Mouse (Mus musculus) kidney, embryonic 14.5 days (tissue): Measurements from ENCODE around the gene Tnnc2. TPM values are rescaled to one million over a fixed set of nuclear protein-coding genes. Genes with fewer than 3 reads are reported as not detected.
"Not testable (repeated sequence)": the region's sequence is repeated elsewhere in the genome, so short reads cannot be mapped to it uniquely, and the experiment has no call there.

Source experiments
- ATAC-seq: fragments of 200-750 bp; cut with Nextera tagmentation; 2 replicates; pipeline ENCODE4 v1.8.0; 2017; ENCODE audit warnings: moderate number of reproducible peaks, mild to moderate bottlenecking, moderate TSS enrichment, moderate library complexity; ENCODE audit not compliant: low FRiP score, low TSS enrichment
- H3K27ac ChIP-seq: fragments of 300-500 bp; sonication (generic); 2 replicates; pipeline ENCODE4 v1.5.1; 2014; ENCODE audit warnings: low read depth, mild to moderate bottlenecking, low read length, moderate library complexity, mixed read lengths
- H3K27me3 ChIP-seq: fragments of 300-500 bp; sonication (generic); 2 replicates; pipeline ENCODE4 v1.6.1; 2014; ENCODE audit warnings: mild to moderate bottlenecking, low read length; ENCODE audit not compliant: control insufficient read depth, insufficient read depth
- H3K36me3 ChIP-seq: fragments of 300-500 bp; sonication (generic); 2 replicates; pipeline ENCODE4 v1.6.1; 2014; ENCODE audit warnings: low read length, mixed read lengths; ENCODE audit not compliant: control insufficient read depth, insufficient read depth
- H3K4me1 ChIP-seq: fragments of 300-500 bp; sonication (generic); 2 replicates; pipeline ENCODE4 v1.6.1; 2014; ENCODE audit warnings: low read length, mixed read lengths; ENCODE audit not compliant: control insufficient read depth, insufficient read depth
- H3K4me2 ChIP-seq: fragments of 300-500 bp; sonication (generic); replicated peaks from 2 replicates; pipeline ENCODE4 v1.6.1; 2014; ENCODE audit warnings: low read depth, mild to moderate bottlenecking, low read length
- H3K4me3 ChIP-seq: fragments of 300-500 bp; sonication (generic); 2 replicates; pipeline ENCODE4 v1.5.1; 2014; ENCODE audit warnings: mild to moderate bottlenecking, low read length
- H3K9ac ChIP-seq: fragments of 300-500 bp; sonication (generic); 2 replicates; pipeline ENCODE4 v1.6.1; 2014; ENCODE audit warnings: low read depth, mild to moderate bottlenecking, low read length, moderate library complexity
- H3K9me3 ChIP-seq: fragments of 300-500 bp; sonication (generic); 2 replicates; pipeline ENCODE4 v1.6.1; 2016; ENCODE audit warnings: low read length; ENCODE audit not compliant: control insufficient read depth
- WGBS: fragments of 180-500 bp; shearing (Covaris S2); extraction: QIAGEN DNeasy Blood & Tissue Kit; methylation state at CpG from one replicate; pipeline ENCODE4 v1.1.7; 2014; 5-methylcytosine and 5-hydroxymethylcytosine counted together
- polyA plus RNA-seq: library from polyadenylated mRNA; unstranded; fragments of >200 nt; fragmentation: Nextera tagmentation; extraction: Ambion mirVana; gene quantifications from 2 replicates; pipeline ENCODE4 v1.2.1, GENCODE M21; 2014

Tnnc2 gene
- polyA plus RNA-seq, 1 experiment from 2014 or later = 1.9 TPM

DNA sequence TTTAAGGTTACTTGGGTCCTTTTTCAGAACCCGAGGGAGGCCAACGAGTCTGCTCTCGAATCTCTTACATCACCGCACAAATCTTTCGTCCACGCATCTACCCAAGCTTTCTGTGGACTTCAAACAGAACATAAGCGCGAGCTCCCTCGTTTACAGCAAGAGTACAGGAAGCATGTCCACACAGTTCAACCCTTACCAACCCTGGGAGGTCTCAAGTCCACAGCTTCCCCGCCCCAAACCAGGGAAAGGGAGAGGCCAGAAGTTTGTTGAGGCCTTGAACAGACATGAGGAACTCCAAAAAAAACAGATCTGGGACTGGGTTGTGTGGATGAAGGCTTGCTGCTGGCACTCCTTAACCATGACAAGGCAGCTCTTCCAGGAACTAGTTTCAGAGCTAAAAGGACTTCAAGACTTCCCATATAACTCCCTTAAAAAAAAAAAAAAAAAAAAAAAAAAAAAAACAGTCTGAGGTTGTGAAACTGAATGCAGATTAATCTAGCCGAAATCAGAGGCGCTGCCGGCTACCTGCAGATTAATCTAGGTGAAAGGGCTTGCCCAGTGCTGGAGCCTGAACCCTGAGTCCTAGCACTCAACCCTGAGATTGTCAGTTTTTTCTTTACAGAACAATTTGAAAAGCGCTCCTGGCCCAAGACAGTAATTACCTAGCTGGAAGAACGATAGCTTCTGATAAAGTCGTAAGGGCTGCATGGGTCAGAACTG lies 23.6 kb upstream of the Tnnc2 start:
- ATAC-seq = no peak
- Histone ChIP-seq H3K4me2 (peak overlapping the region; percentile 57), H3K9me3 (no peaks in the 10 kb centered on the region), H3K36me3 (peaks cover 23% of the 10 kb centered on the region), H3K9ac (peak overlapping the region; percentile 77; the same call in 1 of the 2 replicates), H3K27ac (no peak overlapping the region), H3K27me3 (no peaks in the 10 kb centered on the region), H3K4me1 (peaks cover 6% of the 10 kb centered on the region; the same call in 1 of the 2 replicates), H3K4me3 (peak overlapping the region; percentile 69; the same call in 1 of the 2 replicates)
- WGBS = 87% methylated on average over 16 of the region's 16 CpGs

DNA sequence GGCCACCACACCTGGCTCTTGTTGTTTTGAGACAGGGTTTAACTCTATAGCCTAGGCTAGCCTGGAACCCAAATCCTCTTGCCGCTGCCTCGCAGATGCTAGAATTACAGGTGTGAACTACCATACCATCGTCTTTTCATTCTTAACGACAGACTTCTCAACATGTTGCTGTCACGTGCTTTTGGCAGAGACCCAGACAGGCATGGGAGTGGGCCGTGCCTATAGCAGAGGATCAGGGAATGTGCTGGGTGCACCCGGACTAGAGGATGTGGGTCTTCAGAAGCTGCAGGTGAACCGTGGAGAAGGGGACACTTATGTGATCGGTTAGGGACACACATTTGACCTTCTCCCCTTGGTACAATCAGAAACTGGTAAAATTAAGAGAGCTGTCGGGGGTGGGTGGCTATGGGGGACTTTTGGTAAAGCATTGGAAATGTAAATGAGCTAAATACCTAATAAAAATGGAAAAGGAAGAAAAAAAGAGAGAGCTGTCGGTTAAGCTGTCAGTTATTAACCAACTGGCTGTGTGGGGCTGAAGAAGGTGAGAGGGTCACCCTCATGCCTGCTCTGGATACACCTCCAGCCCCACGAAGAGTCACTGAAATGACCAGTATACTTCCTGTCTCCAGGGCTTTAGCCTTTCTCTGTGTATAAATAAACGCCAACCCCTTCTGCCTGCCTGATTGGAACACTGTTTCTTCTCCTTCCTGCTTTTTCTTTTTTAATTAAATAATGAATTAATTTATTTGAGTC lies 20.7 kb upstream of the Tnnc2 start:
- 90% methylated on average over 13 of the region's 13 CpGs for WGBS
- ATAC-seq = no peak
- H3K9me3 ChIP-seq = no peaks in the 10 kb centered on the region
- no peak overlapping the region for H3K4me3 ChIP-seq
- no peak overlapping the region for H3K4me2 ChIP-seq
- H3K9ac ChIP-seq = no peak overlapping the region
- no peak overlapping the region for H3K27ac ChIP-seq
- no peaks in the 10 kb centered on the region for H3K27me3 ChIP-seq
- H3K36me3 ChIP-seq = peaks cover 40% of the 10 kb centered on the region
- peaks cover 6% of the 10 kb centered on the region; the same call in 1 of the 2 replicates for H3K4me1 ChIP-seq

DNA sequence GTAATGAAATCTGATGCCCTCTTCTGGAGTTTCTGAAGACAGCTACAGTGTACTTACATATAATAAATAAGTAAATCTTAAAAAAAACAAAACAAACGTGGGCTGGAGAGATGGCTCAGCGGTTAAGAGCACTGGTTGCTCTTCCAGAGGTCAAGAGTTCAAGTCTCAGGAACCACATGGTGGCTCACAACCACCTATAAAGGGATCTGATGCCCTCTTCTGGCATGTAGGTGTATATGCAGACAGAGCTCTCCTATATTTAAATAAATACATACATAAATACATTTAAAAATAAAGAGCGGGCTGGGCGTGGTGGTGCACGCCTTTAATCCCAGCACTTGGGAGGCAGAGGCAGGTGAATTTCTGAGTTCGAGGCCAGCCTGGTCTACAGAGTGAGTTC lies 18.8 kb upstream of the Tnnc2 start:
- H3K27me3 ChIP-seq, H3K9ac ChIP-seq, H3K27ac ChIP-seq, H3K4me1 ChIP-seq, H3K4me3 ChIP-seq, H3K4me2 ChIP-seq, H3K9me3 ChIP-seq, ATAC-seq: not testable (repeated sequence)
- peaks cover 52% of the 10 kb centered on the region for H3K36me3 ChIP-seq
- WGBS = 79% methylated on average over 6 of the region's 6 CpGs

DNA sequence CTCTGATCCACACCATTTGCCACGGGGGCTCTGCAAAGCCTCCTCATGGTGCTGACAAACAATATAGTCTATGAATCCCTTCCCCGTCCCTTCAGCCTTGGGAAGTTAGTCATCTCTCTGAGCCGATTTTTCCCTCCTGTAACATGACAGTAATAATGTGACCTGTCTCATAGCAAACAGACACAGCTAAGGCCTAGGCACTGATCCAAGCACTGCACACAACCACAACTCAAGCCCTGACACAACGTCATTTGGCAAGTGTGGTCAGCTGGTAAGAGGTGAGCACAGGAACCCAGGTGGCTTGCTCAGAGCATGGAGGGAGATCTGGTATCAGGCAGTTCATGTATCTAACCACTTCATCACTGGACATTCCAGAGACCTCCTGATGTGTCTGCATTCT lies 16.1 kb upstream of the Tnnc2 start:
- H3K27me3 ChIP-seq = no peaks in the 10 kb centered on the region
- no peaks in the 10 kb centered on the region for H3K4me1 ChIP-seq
- ATAC-seq = no peak
- H3K9ac ChIP-seq = no peak overlapping the region
- peaks cover 67% of the 10 kb centered on the region for H3K36me3 ChIP-seq
- H3K27ac ChIP-seq = no peak overlapping the region
- no peak overlapping the region for H3K4me3 ChIP-seq
- 83% methylated on average over 4 of the region's 4 CpGs for WGBS
- H3K4me2 ChIP-seq = no peak overlapping the region
- H3K9me3 ChIP-seq = no peaks in the 10 kb centered on the region

DNA sequence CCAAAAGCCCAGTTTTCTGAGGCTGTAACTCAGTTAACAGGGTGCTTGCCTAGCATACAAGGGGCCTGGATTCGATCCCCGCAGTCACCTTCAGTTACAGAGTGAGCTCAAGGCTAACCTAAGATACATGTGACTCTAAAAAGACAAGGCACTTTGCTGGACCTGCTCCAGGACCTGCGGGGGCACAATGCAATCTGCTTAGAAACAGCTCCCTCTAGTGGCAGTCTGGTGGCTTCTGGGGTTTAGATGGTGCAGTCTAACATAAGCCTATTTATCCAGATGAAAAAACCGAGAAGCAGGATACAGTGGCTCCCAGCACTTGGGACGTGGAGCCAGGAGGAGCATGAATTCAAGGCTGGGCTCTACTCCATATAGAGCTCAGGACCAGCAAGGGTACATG lies 14.5 kb upstream of the Tnnc2 start:
- Histone ChIP-seq H3K4me2 (no peak overlapping the region), H3K27ac (no peak overlapping the region), H3K36me3 (peaks cover 61% of the 10 kb centered on the region), H3K27me3 (no peaks in the 10 kb centered on the region), H3K9ac (no peak overlapping the region), H3K9me3 (no peaks in the 10 kb centered on the region), H3K4me1 (no peaks in the 10 kb centered on the region), H3K4me3 (no peak overlapping the region)
- ATAC-seq = peak; percentile 65
- WGBS = 37% methylated on average over 5 of the region's 5 CpGs

DNA sequence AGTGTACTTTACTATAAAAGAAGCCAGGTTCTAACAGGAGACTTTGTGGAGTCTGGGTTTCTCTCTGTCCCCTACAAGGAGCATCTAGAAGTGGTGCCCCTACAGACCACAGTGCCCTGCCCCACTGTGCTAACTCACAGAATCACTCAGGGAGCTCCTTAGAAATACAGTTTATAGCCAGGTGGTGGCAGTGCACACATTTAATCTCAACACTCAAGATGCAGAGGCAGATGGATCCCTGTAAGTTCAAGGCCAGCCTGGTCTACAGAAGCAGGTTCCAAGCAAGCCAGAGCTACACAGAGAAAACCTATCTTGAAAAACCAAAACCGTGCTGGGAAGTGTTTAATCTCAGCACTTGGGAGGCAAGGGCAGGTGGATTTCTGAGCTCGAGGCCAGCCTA lies 14.0 kb upstream of the Tnnc2 start:
- no peaks in the 10 kb centered on the region for H3K9me3 ChIP-seq
- H3K4me1 ChIP-seq = no peaks in the 10 kb centered on the region
- H3K27ac ChIP-seq = no peak overlapping the region
- no peak overlapping the region for H3K4me3 ChIP-seq
- H3K4me2 ChIP-seq = no peak overlapping the region
- no peak overlapping the region for H3K9ac ChIP-seq
- WGBS = 86% methylated on average over 2 of the region's 2 CpGs
- H3K27me3 ChIP-seq = no peaks in the 10 kb centered on the region
- no peak for ATAC-seq
- H3K36me3 ChIP-seq = peaks cover 62% of the 10 kb centered on the region

DNA sequence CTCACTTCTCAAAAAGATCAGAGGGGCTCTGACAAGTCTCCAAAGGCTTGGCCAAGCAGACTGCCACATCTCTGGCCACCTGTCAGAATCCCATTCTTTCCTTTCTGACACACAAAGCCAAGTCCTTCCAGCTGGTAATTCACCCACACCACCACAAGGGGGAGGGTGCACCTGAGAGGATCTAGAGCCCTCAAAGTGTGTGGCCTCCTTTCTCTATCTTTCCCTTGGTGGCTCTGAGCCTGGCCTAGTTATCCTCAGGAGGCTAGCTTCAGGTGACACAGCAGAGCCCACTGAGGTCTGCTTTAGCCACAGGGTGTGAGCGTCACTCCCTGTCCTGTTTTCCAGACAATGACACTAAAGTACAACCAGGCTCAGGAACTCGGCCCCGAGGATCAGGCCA lies 13.5 kb upstream of the Tnnc2 start:
- H3K9ac ChIP-seq = no peak overlapping the region
- peaks cover 63% of the 10 kb centered on the region for H3K36me3 ChIP-seq
- H3K4me2 ChIP-seq = no peak overlapping the region
- no peak for ATAC-seq
- H3K4me1 ChIP-seq = no peaks in the 10 kb centered on the region
- 92% methylated on average over 3 of the region's 3 CpGs for whole genome bisulfite sequencing
- H3K27me3 ChIP-seq = no peaks in the 10 kb centered on the region
- H3K4me3 ChIP-seq = no peak overlapping the region
- no peak overlapping the region for H3K27ac ChIP-seq
- H3K9me3 ChIP-seq = no peaks in the 10 kb centered on the region

DNA sequence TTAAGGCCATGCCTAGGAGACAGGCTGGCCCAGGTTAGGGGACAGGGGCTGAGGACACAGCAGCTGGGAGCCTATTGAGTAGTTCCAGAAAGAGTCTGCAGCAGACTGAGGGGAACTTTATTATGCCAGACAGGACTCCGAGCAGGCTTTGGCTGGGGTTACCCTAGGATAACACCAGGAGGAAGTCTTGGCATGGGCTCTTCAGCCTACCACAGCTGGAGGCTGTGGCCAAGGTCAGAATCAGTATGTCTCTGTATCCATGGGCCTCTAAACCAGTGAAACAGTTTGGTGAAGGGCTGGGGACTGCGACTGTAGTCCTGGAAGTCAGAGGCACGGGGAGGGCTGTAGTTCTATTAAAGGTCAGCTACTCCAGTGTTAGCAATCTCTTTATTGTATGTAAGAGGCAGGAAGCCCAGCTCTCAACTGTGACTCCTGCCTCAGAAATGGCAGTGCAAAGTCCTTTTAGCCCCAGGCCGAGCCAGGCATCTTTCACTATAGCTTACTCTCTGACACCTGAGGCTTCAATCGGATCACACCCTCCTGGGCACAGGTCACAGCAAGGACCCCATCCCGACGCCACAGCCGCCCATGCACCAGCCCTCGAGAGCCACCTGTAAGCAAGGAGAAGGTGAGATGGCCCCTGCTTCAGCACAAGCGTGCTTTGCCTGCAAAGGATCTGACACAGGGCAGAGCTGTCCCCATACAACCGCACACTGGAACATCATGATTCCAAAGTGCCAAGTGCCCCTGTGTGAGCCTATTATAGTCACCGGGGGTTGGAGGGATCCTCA lies 12.8 kb upstream of the Tnnc2 start:
- Histone ChIP-seq H3K36me3 (peaks cover 58% of the 10 kb centered on the region), H3K27me3 (no peaks in the 10 kb centered on the region), H3K4me2 (no peak overlapping the region), H3K9me3 (no peaks in the 10 kb centered on the region), H3K4me1 (no peaks in the 10 kb centered on the region), H3K4me3 (no peak overlapping the region), H3K27ac (no peak overlapping the region), H3K9ac (no peak overlapping the region)
- 94% methylated on average over 12 of the region's 12 CpGs for WGBS
- no peak for ATAC-seq
